Mouse (Mus musculus) effector memory CD4-positive, alpha-beta T cell, adult 7 months (primary cell): ENCODE results near the gene Metap1d. TPM values are rescaled to one million over a fixed set of nuclear protein-coding genes. Genes with fewer than 3 reads are reported as not detected.

Experiments
- polyA plus RNA-seq: library from polyadenylated mRNA; unstranded; fragments of 100-300 nt; shearing (Covaris generic); gene quantifications from one replicate; pipeline ENCODE4 v1.2.1, GENCODE M21; 2017

Gene Metap1d
- polyA plus RNA-seq, result 40.2 TPM

DNA sequence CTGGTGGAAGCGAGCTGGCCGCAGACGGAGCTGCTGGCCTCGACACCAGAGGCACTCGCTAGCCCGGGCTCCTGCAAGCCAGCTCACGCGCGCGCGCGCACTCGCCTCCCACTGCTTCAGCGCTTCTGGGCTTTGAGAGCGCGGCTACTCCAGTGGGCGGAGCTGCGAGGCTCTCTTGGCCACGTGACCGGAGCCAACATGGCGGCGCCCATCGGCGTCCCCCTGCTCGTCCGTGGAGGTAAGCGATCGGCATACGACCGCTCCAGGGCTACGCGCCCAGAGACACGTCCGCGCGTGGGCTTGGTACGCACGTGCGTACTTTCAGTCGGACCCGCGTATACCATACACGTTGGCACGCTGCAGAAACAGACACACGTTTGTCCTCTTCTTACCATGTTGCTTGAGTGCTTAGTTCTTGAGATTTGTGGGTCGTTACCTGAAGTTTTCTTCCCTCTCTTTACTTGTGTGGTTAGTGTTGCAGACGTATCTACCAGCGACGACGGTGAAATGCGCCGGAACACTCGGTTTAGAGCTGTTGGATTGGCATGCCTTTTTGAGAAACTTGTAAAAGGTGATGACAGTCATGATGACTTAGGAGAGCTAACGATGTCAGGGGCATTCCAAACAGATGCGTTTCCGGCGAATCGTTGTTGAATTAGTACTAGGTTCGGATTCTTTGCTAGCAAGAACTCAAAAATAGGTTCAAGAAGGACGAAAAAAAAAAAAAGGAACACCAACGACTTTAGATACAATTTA lies at the start of gene Metap1d:
Gene Metap1d (plus strand): TSS at position 116 of the 756 bp plus-strand sequence.

DNA sequence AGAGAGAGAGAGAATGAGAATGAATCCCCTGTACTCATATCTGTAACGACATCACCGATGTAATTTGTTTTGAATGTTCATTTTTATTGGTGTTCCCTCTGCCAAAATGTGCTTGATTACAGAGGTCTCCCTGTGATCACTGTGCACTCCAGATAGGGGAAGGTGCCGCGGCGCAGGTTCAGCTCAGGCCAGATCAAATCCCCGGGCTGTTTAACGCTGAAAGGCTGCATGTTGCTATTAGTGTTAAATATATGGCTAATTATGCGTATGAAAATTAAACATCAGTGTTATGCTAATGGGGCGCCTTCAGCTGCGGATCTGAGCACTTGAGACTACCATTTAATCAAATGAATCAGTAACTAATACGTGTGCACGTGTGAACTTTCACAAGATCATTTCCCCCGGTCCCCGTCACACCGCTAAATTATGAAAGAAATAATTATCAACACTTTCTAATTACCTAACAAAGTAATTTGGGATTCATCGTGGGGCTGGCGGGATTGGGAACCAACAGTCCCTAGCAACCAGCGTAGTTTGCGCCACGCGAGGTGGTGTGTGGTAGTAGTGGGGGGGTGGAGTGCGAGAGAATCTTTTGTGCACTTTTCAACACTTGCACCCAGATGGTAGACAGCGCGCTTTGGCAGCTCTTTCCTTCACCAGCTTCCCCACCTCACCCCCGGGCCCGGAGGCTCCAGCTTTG lies 75.1 kb downstream of the Metap1d start, which contains the start of gene Dlx1:
Gene Dlx1 (plus strand): TSS at position 100 of the 700 bp plus-strand sequence.

DNA sequence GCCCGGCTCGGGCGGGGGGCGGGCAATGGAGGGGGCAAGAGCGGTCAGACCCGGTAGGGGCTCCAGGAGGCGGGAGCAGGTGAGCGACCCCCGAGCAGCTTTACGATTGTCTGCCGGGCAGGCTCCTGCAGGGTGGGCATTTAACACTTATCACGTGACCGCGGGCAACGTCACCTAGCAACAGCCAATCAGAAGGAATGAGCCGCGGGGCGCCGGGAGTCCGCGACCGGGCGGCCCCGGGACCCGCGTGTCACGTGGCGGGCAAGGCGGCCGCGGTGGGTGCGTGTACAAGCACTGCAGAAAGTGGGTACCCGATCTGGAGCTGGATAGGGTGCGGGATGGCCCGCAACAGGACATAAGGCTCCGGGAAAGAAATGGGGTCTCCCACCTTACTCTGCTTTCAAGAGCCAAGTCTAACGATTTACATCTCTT lies 93.6 kb downstream of the Metap1d start, which contains the start of gene Dlx2:
Gene Dlx2 (minus strand): TSS at position 115 of the 432 bp plus-strand sequence.

Other genes with a start within 250 kb of the Metap1d start
- 28.3 TPM for gene Dync1i2, start 241.6 kb upstream of the Metap1d start, polyA plus RNA-seq
- 75.8 TPM for gene Slc25a12, start 85.5 kb upstream of the Metap1d start, polyA plus RNA-seq
- 58.2 TPM for gene Hat1, start 64.3 kb upstream of the Metap1d start, polyA plus RNA-seq
- not detected for gene Dlx1, start 74.8 kb downstream of the Metap1d start, polyA plus RNA-seq
- gene Dlx2, start 93.5 kb downstream of the Metap1d start, polyA plus RNA-seq, result not detected